Mouse (Mus musculus) midbrain, embryonic 15.5 days (tissue): ENCODE data around the gene Keap1. TPM values are rescaled to one million over a fixed set of nuclear protein-coding genes. Genes with fewer than 3 reads are reported as not detected.
"Not testable (repeated sequence)": the region's sequence is repeated elsewhere in the genome, so short reads cannot be mapped to it uniquely, and the experiment has no call there.

ENCODE experiments used
- ATAC-seq: fragments of 200-750 bp; cut with Nextera tagmentation; replicated peaks from 2 replicates; pipeline ENCODE4 v1.8.0; 2017; ENCODE audit warnings: moderate TSS enrichment
- H3K27ac ChIP-seq: fragments of 300-500 bp; sonication (generic); 2 replicates; pipeline ENCODE4 v1.5.1; 2015; ENCODE audit warnings: mild to moderate bottlenecking, inconsistent platforms
- H3K27me3 ChIP-seq: fragments of 300-500 bp; sonication (generic); replicated peaks from 2 replicates; pipeline ENCODE4 v1.6.1; 2015; ENCODE audit warnings: inconsistent platforms
- H3K36me3 ChIP-seq: fragments of 300-500 bp; sonication (generic); replicated peaks from 2 replicates; pipeline ENCODE4 v1.6.1; 2015; ENCODE audit warnings: inconsistent platforms
- H3K4me1 ChIP-seq: fragments of 300-500 bp; sonication (generic); 2 replicates; pipeline ENCODE4 v1.6.1; 2015; ENCODE audit warnings: inconsistent platforms
- H3K4me2 ChIP-seq: fragments of 300-500 bp; sonication (generic); 2 replicates; pipeline ENCODE4 v1.6.1; 2015; ENCODE audit warnings: inconsistent platforms, mild to moderate bottlenecking, moderate library complexity
- H3K4me3 ChIP-seq: fragments of 300-500 bp; sonication (generic); 2 replicates; pipeline ENCODE4 v1.5.1; 2015; ENCODE audit warnings: mild to moderate bottlenecking, inconsistent platforms
- H3K9ac ChIP-seq: fragments of 300-500 bp; sonication (generic); 2 replicates; pipeline ENCODE4 v1.6.1; 2015; ENCODE audit warnings: mild to moderate bottlenecking, inconsistent platforms
- H3K9me3 ChIP-seq: fragments of 300-500 bp; sonication (generic); 2 replicates; pipeline ENCODE4 v1.6.1; 2016; ENCODE audit warnings: inconsistent platforms
- WGBS: fragments of 180-500 bp; shearing (Covaris S2); methylation state at CpG from one replicate; pipeline ENCODE4 v1.1.7; 2015; ENCODE audit warnings: mixed read lengths; 5-methylcytosine and 5-hydroxymethylcytosine counted together
- polyA plus RNA-seq: library from polyadenylated mRNA; unstranded; fragments of >200 nt; fragmentation: Nextera tagmentation; extraction: Ambion mirVana; gene quantifications from 2 replicates; pipeline ENCODE4 v1.2.1, GENCODE M21; 2015

Gene Keap1
- polyA plus RNA-seq, 1 experiment from 2014 or later, result 75.4 TPM

- Histone ChIP-seq H3K9me3 (no peaks in the 10 kb centered on the region), H3K27me3 (0 out of 2 replicates have a peak, but pooled peaks cover 5% of the 10 kb centered on the region), H3K9ac (no peak overlapping the region), H3K27ac (no peak overlapping the region), H3K4me1 (peaks cover 15% of the 10 kb centered on the region), H3K4me2 (no peak overlapping the region), H3K36me3 (no peaks in the 10 kb centered on the region), H3K4me3 (no peak overlapping the region)
- 90% methylated on average over 6 of the region's 6 CpGs for WGBS
- ATAC-seq, result no peak
Measured at GRCm38 (mm10) chr9:21223906-21224305, 15.3 kb downstream of the Keap1 start.

- H3K36me3 ChIP-seq, H3K9me3 ChIP-seq, H3K4me3 ChIP-seq, H3K9ac ChIP-seq, ATAC-seq, H3K27me3 ChIP-seq, H3K4me2 ChIP-seq, H3K27ac ChIP-seq: not testable (repeated sequence)
- H3K4me1 ChIP-seq, result peaks cover 15% of the 10 kb centered on the region
- WGBS, result 94% methylated on average over 2 of the region's 2 CpGs
Measured at GRCm38 (mm10) chr9:21223490-21223889, 15.7 kb downstream of the Keap1 start.

- no peak overlapping the region for H3K4me3 ChIP-seq
- ATAC-seq, result no peak
- 18% methylated on average over 7 of the region's 7 CpGs for WGBS
- H3K4me1 ChIP-seq, result peaks cover 9% of the 10 kb centered on the region
- H3K36me3 ChIP-seq, result no peaks in the 10 kb centered on the region
- 0 out of 2 replicates have a peak, but pooled peaks cover 5% of the 10 kb centered on the region for H3K27me3 ChIP-seq
- H3K9ac ChIP-seq, result no peak overlapping the region
- no peak overlapping the region for H3K27ac ChIP-seq
- peak overlapping the region; percentile 56; the same call in 1 of the 2 replicates for H3K4me2 ChIP-seq
- H3K9me3 ChIP-seq, result no peaks in the 10 kb centered on the region
Measured at GRCm38 (mm10) chr9:21221383-21221929, 17.7 kb downstream of the Keap1 start.

- Histone ChIP-seq H3K4me1 (peaks cover 12% of the 10 kb centered on the region), H3K27me3 (0 out of 2 replicates have a peak, but pooled peaks cover 3% of the 10 kb centered on the region), H3K36me3 (no peaks in the 10 kb centered on the region), H3K4me2 (peak overlapping the region; percentile 56), H3K9ac (0 out of 2 replicates have a peak overlapping the region, but pooled peaks have one; percentile 17), H3K27ac (no peak overlapping the region), H3K9me3 (no peaks in the 10 kb centered on the region), H3K4me3 (peak overlapping the region; percentile 29)
- peak; percentile 92 for ATAC-seq
- WGBS, result 14% methylated on average over 21 of the region's 21 CpGs
Measured at GRCm38 (mm10) chr9:21220490-21221382, 18.4 kb downstream of the Keap1 start.

GRCm38 (mm10) chr9:21219820-21220219 is 19.3 kb downstream of the Keap1 start:
- no peak overlapping the region for H3K4me2 ChIP-seq
- H3K27me3 ChIP-seq, result no peaks in the 10 kb centered on the region
- WGBS, result 64% methylated on average over 3 of the region's 3 CpGs
- H3K9me3 ChIP-seq, result no peaks in the 10 kb centered on the region
- no peak overlapping the region for H3K27ac ChIP-seq
- H3K4me3 ChIP-seq, result no peak overlapping the region
- no peak for ATAC-seq
- H3K9ac ChIP-seq, result no peak overlapping the region
- no peaks in the 10 kb centered on the region for H3K36me3 ChIP-seq
- peaks cover 12% of the 10 kb centered on the region for H3K4me1 ChIP-seq

- peaks cover 12% of the 10 kb centered on the region for H3K4me1 ChIP-seq
- H3K9ac ChIP-seq, result no peak overlapping the region
- no peak overlapping the region for H3K27ac ChIP-seq
- ATAC-seq, result no peak
- 65% methylated on average over 24 of the region's 25 CpGs for WGBS
- no peak overlapping the region for H3K4me3 ChIP-seq
- no peak overlapping the region for H3K4me2 ChIP-seq
- H3K27me3 ChIP-seq, result no peaks in the 10 kb centered on the region
- H3K36me3 ChIP-seq, result no peaks in the 10 kb centered on the region
- H3K9me3 ChIP-seq, result no peaks in the 10 kb centered on the region
Measured at GRCm38 (mm10) chr9:21216050-21216841, 22.9 kb downstream of the Keap1 start.

GRCm38 (mm10) chr9:21213617-21214190 is 25.5 kb downstream of the Keap1 start:
- no peak for ATAC-seq
- no peak overlapping the region for H3K4me3 ChIP-seq
- H3K9me3 ChIP-seq, result no peaks in the 10 kb centered on the region
- H3K27me3 ChIP-seq, result no peaks in the 10 kb centered on the region
- 44% methylated on average over 7 of the region's 7 CpGs for WGBS
- H3K4me1 ChIP-seq, result peaks cover 6% of the 10 kb centered on the region
- H3K36me3 ChIP-seq, result 0 out of 2 replicates have a peak, but pooled peaks cover 3% of the 10 kb centered on the region
- H3K9ac ChIP-seq, result no peak overlapping the region
- no peak overlapping the region for H3K4me2 ChIP-seq
- no peak overlapping the region for H3K27ac ChIP-seq

- no peak overlapping the region for H3K27ac ChIP-seq
- 81% methylated on average over 7 of the region's 7 CpGs for WGBS
Measured at GRCm38 (mm10) chr9:21211624-21212023, 27.5 kb downstream of the Keap1 start.

GRCm38 (mm10) chr9:21210821-21211220 is 28.3 kb downstream of the Keap1 start:
- Histone ChIP-seq H3K4me1 (no peaks in the 10 kb centered on the region), H3K4me2 (no peak overlapping the region), H3K4me3 (no peak overlapping the region), H3K9ac (no peak overlapping the region), H3K9me3 (no peaks in the 10 kb centered on the region), H3K36me3 (0 out of 2 replicates have a peak, but pooled peaks cover 6% of the 10 kb centered on the region), H3K27ac (no peak overlapping the region), H3K27me3 (no peaks in the 10 kb centered on the region)
- no peak for ATAC-seq
- 71% methylated on average over 6 of the region's 6 CpGs for WGBS

More at GRCm38 (mm10) chr9:21211624-21212023, 27.5 kb downstream of the Keap1 start:
- 0 out of 2 replicates have a peak, but pooled peaks cover 3% of the 10 kb centered on the region for H3K36me3 ChIP-seq
- no peak overlapping the region for H3K9ac ChIP-seq
- H3K4me3 ChIP-seq, result no peak overlapping the region
- H3K9me3 ChIP-seq, result no peaks in the 10 kb centered on the region
- H3K27me3 ChIP-seq, result no peaks in the 10 kb centered on the region
- ATAC-seq, result no peak
- H3K4me2 ChIP-seq, result no peak overlapping the region
- H3K4me1 ChIP-seq, result peaks cover 5% of the 10 kb centered on the region

GRCm38 (mm10) chr9:21208626-21209025 is 30.5 kb downstream of the Keap1 start:
- H3K27ac ChIP-seq, result no peak overlapping the region
- no peak for ATAC-seq
- 0 out of 2 replicates have a peak, but pooled peaks cover 9% of the 10 kb centered on the region for H3K36me3 ChIP-seq
- 82% methylated on average over 2 of the region's 2 CpGs for WGBS
- no peak overlapping the region for H3K9ac ChIP-seq
- H3K4me3 ChIP-seq, result no peak overlapping the region
- H3K4me1 ChIP-seq, result no peaks in the 10 kb centered on the region
- no peak overlapping the region for H3K4me2 ChIP-seq
- no peaks in the 10 kb centered on the region for H3K27me3 ChIP-seq
- H3K9me3 ChIP-seq, result no peaks in the 10 kb centered on the region

GRCm38 (mm10) chr9:21206848-21207247 is 32.3 kb downstream of the Keap1 start:
- no peak overlapping the region for H3K4me3 ChIP-seq
- H3K4me2 ChIP-seq, result no peak overlapping the region
- no peaks in the 10 kb centered on the region for H3K27me3 ChIP-seq
- no peak overlapping the region for H3K27ac ChIP-seq
- 88% methylated on average over 6 of the region's 6 CpGs for WGBS
- ATAC-seq, result no peak
- H3K9ac ChIP-seq, result no peak overlapping the region
- H3K9me3 ChIP-seq, result no peaks in the 10 kb centered on the region
- H3K4me1 ChIP-seq, result no peaks in the 10 kb centered on the region
- H3K36me3 ChIP-seq, result 0 out of 2 replicates have a peak, but pooled peaks cover 9% of the 10 kb centered on the region
